Mouse (Mus musculus) activated CD4-positive, CD25-positive, alpha-beta regulatory T cell, adult 4 months (primary cell): Measurements from ENCODE around the gene Fam120b. TPM values are rescaled to one million over a fixed set of nuclear protein-coding genes. Genes with fewer than 3 reads are reported as not detected.

Experiments
- ATAC-seq: one replicate; pipeline ENCODE4 v1.8.0; 2017
- polyA plus RNA-seq, 2 experiments: library from polyadenylated mRNA; unstranded; fragments of 100-300 nt; shearing (Covaris generic); gene quantifications; one replicate each; pipeline ENCODE4 v1.2.1; 2017

Fam120b gene
- 10 to 100 TPM; 26.8 to 32.4 TPM for polyA plus RNA-seq

DNA sequence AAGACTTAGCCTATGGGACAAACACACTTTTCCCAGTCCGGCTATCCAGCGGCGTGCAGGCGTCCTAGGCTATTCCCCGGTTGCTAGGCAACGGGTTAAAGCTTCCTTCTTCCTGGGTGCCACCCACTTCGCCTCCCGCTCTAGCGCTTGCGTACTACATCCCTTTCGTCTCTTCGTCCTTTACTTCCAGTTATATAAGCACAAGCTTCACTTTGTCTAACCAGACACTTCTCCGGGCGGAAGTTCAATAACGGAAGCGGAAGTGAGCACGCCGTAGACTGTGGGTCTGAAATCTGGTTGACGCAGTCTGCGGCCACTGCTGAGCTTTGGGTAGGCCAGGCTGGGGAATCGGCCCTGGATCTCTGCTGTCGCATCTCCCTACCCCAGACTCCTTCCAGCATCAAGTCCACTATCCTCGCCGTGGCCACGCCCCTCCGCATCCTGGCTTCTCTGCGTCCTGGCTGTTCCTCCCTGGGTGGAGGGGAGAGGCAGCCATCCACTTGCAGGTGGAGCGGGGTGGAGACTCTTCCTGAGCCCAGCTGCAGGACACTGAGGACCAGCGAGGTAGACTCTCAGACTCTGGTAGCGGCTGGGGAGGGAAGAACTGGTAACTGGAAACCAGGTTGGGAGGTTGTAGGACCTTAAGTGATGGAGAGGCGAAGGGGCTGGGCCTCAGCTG lies at the start of gene Fam120b:
Gene Fam120b, plus strand, starts transcription at position 206 of the 679 bp plus-strand sequence.
- peak; percentile 98 for ATAC-seq

DNA sequence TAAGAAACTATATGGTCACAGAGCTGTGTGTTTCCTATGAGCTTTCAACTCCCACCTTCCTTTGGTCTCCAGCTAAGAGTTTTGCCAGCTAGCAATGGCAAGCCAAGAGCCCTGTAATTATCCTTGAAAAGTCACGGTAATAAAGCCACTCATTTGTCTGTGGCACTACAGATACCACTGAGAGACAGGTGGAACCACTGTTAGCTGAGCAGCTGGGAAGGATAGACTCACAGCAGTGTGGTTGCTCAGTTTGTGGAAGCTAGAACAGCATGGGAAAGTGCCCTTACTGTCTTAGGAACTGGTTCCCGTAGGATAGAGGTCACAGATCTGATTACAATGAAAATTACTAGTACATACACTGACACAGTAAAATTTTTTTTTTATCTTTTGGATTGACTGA lies 45.9 kb upstream of the Fam120b start:
- ATAC-seq: no peak

GRCm38 (mm10) chr17:15352869-15353610 lies 43.0 kb upstream of the Fam120b start:
- no peak for ATAC-seq

GRCm38 (mm10) chr17:15354006-15354405 lies 42.0 kb upstream of the Fam120b start:
- ATAC-seq: no peak

DNA sequence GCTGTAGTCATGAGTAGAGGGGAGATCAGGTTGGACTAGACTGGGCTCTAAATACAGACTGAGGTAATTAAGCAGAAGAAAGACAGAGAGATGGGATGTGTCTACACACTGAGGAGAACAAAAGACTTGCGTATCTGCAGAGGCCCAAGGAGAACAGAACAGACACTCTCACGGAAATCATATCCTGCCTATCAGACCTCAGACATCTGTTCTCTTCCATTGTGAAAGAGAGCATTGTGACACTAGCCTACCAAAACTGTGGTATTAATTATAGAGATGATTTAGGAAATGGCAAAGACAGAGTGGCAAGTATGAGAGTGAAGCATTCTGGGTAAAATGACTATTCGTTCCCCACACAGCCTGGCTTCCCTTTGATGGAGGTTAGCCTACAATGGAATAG lies 40.9 kb upstream of the Fam120b start:
- no peak for ATAC-seq

DNA sequence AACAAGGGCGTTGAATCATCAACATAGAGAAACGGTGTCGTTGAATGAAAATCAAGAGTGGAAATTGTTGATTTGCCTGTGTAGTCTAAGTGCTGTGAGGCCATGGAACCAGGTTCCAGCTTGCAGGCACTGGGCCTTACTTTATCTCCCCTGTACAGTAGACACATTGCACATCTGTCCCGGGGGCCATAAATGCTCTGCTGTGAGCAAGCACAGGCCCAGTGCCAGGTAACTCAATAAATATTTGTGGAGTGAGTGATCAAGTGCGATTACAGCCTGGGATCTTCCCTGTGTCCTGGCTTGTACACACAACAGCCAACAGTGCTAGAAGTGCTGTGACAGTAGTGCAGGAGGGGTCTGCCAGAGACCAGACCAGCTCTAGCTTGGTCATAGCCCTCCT lies 39.5 kb upstream of the Fam120b start:
- no peak for ATAC-seq

GRCm38 (mm10) chr17:15357071-15357470 lies 38.9 kb upstream of the Fam120b start:
- ATAC-seq: no peak

DNA sequence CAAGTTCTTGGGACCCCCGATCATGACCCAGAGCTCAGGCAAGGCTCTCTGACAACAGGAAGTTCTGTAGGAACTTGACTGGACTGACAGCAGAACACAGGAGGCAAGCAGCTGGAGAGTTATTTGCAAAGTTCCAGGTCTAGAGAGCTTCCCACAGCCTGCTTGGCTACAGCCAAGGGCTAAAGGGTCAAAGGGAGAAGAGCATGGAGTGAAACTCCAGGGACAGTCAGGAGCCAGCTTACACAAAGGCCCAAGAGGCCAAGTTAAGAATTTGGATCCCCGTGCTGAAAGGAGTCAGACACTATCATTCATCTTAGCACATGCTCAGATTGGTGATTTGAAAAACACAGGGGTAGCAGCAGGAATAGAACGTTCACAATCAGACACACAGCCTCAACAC lies 32.3 kb upstream of the Fam120b start:
- no peak for ATAC-seq

DNA sequence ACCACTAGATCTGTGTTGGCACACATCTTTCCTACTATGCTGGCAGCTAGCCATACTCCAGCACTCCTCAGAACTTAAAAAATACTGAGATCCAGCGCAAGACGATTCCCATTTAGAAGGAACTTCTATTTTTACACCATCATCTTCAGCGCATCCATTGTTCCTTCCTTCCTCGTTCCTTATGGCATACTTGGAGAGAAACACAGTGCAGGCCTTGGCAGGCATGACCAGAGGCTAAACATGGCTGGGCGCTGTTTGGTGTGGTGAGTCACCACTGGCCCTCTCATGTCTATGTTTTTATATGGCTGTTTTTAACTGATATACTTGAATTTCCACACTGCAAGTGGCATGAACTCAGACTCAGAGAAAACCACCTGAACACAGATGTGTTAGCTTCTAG lies 30.4 kb upstream of the Fam120b start:
- ATAC-seq: no peak

DNA sequence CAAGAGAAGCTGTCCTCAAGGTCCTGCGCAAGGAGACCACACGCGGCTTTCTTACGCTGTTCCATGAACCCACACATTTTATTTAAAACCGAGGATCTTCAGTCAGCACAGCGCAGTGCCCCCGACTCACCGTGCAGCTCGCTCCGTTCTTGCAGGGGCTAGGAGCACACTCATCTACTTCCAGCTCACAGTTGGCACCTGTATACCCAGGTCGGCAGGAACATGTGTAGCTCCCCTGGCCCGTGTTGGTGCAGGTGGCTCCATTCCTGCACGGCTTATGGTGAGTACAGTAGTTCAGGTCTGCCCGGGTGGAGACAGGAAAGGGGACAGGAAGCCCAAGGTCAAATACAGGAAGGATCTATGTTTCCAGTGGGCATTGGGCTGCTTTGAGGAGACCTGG lies 25.6 kb upstream of the Fam120b start:
- ATAC-seq: no peak

- no peak for ATAC-seq
These were observed 23.8 kb upstream of the Fam120b start for GRCm38 (mm10) chr17:15371967-15372835.

DNA sequence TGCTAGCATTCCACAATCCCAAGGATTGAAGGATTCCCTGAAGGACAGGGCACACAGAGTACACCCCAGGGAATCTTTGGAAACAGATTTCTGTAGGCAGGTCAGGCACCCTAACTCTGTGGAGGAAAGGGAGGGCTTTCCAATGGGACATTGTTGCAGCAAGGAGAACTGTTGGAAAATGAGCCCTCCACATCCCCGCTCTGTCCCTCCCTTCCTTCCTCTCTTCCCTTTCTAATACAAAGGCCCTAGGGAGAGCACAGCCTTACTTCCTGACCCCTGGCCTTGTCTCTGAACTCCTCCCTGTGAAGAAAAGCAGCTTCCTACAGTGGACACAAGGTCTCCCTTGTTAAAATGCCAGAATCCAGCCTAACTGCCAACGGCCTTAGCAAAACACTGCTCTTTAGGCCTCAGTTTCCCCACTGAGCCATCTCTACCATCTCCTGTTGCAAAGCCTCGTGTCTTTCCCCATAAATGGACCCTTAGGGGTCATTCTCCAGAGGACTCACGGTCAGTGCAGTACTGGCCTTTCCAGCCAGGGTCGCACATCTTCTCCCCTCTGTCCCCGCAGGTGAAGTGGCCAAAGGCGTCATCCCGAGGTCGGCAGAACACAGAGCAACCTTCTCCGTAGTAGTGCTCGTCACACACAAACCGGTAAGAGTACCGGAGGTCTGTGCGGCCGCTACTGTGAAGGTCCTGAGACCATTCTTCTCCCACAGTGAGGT lies 22.9 kb upstream of the Fam120b start:
- ATAC-seq: no peak

DNA sequence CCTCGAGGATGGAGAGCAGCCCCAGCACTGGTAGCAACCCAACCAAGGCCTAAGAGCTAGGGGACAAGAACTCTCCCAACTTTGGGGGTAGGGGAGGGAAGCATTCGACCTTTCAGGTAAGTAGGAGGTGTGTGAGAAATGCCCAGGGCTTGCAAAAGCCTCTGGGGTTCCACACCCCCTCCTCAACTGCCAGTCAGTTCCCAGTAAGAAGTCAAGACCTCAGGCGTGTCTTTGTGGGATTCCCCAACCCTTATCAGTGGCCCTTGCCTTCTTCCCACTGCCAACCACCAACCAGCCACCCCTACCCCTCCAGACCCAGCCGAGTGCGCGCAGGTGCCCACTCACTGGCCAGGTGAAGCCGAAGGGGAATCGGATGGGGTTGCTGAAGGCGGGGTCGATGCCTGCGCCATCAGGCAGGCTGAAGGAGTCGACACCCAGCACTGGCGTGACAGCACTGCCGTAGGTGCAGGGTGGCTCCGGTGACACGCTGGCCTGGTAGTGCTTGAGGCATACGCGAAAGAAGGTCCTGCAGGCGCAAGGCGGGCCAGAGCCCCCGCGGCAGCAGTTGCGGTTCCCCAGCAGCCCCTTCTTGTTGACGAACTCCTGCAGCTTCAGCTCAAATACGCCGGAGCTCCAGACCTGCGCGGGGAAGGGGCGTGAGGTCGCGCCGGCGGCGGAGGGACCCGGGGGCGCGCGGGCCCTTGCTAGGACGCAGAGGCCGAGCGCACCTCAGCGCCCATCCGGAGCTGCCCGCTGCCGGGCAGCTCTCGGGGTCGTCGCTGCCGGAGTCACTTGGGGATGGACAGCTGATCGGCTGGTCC lies 21.5 kb upstream of the Fam120b start:
- no peak for ATAC-seq

- no peak for ATAC-seq
These were observed 20.8 kb upstream of the Fam120b start for GRCm38 (mm10) chr17:15375224-15375623.

GRCm38 (mm10) chr17:15375701-15376493 lies 20.1 kb upstream of the Fam120b start:
- ATAC-seq: no peak

DNA sequence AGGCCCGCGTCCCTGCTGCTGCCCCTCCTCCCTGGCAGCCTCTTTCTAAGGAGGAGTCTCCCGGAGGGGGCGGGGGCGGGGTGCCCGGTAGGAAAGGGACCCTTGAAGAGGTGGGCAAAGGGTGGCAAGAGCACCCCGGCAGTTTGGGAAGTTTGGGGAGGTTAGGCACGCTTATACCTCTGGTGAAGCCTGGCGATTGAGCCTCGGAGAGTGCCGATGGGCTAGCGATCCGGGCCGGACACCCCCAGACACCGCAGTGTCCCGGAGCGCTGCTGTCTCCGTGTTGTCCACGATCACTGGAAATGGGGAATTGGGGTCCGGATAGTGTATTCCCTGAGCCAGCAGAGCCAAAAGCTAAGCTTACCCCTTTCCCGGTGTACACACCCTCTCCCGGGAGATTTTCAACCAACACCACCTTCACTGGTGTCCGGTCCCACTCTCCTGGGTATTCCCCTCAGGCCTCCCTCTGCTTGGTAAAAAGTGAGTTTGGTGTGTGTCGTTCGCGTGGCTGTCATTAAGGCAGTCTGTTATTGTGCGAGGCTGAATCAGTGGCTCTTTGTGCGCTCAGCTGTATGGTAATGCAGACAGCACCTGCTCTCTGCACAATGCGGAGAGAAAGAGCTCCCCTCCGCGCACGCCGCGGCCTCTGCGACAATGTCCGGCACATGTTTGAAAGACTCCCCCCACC lies 19.4 kb upstream of the Fam120b start, which contains the start of gene Dll1:
Gene Dll1, minus strand, starts transcription at position 379 of the 688 bp plus-strand sequence.
- no peak for ATAC-seq

DNA sequence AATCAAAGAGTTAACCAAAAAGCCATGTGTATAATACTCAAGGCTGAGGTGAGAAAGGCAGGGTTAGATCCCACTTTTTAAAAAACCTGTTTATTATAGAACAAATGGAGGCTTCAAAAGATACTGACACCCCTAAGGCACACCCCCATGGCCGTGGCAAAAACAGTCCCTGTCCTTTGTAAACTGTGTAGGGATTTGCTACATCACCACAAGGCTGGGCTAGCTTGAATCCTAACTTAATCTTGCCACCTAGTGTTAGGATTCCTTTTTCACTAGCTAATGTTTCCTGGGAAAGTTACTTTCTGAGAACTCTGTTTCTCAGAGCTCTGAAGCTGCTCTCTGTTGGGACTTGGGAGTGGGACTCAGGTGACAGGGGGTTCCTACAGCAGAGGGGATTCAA lies 18.1 kb upstream of the Fam120b start:
- ATAC-seq: no peak

GRCm38 (mm10) chr17:15378413-15379109 lies 17.4 kb upstream of the Fam120b start:
- ATAC-seq: no peak

DNA sequence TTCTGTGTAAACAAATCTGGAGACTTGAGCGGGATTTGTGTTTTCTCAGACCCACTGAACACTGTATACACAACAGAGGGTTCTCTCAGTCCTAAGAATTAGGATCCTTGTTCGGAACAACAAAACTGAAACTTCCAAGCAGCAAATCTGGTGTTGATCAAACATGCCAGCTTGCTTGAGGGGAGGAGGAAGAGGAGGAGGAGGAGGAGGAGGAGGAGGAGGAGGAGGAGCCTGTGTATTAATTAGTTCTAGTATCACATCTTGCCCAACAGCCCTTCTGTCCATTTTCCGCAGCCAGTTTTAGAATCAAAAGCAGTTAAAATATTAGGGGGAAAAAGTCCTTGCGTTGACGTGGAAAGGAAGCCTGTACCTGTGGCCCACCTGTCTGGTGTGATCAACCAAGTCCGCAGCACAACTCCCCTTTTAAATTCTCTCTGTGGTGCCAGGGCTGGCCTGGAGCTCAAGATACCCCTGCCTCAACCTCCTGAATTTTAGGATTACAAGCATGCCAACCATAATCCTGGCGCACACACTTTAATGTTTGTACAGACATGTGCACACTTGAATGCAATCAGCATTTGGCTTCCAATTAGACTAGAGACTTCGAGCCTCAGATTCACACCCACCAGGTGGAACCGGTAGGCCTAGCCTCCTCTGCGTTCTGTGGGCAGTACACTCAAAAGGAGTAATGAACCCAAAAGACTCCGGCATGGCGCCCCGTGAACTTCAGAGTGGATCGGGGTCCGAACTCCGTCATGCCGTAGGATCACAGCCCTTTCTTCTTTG lies 16.1 kb upstream of the Fam120b start:
- no peak for ATAC-seq
